Mouse (Mus musculus) neutrophil, adult 5-6 weeks (primary cell): Measurements from ENCODE around the gene Sv2c. TPM values are rescaled to one million over a fixed set of nuclear protein-coding genes. Genes with fewer than 3 reads are reported as not detected.
"Not testable (repeated sequence)": the region's sequence is repeated elsewhere in the genome, so short reads cannot be mapped to it uniquely, and the experiment has no call there.

Experiments used
- ATAC-seq: fragments of 151-379, 151-347 bp; 2 replicates; pipeline ENCODE4 v1.8.0; 2017; ENCODE audit warnings: mild to moderate bottlenecking, moderate TSS enrichment; ENCODE audit not compliant: insufficient number of reproducible peaks, poor library complexity, low FRiP score, severe bottlenecking; ENCODE audit errors: extremely low read depth
- total RNA-seq: library from RNA; stranded (forward); fragments of 200-1000 nt; gene quantifications from 2 replicates; pipeline ENCODE4 v1.2.3, GENCODE M21; 2017

Sv2c gene
- total RNA-seq, 1 experiment from 2014 or later: 0.12 TPM

DNA sequence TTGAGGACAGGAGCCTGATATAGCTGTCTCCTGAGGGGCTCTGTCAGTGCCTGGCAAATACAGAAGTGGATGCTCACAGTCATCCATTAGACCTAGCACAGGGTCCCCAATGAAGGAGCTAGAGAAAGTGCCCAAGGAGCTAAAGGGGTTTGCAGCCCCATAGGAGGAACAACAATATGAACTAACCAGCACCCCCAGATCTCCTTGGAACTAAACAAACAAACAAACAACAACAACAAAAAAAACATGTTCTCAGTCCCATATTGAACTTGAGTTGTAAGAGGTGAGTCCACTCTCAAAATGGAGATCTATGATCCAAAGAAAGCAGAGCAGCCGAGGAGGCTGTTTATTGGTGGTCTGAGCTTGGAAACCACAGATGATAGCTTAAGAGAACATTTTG, 50.6 kb downstream of the Sv2c start, which contains the start of gene Gm17190:
Gene Gm17190, plus strand, starts transcription at position 301 of the 400 bp plus-strand sequence.
- ATAC-seq: not testable (repeated sequence)

DNA sequence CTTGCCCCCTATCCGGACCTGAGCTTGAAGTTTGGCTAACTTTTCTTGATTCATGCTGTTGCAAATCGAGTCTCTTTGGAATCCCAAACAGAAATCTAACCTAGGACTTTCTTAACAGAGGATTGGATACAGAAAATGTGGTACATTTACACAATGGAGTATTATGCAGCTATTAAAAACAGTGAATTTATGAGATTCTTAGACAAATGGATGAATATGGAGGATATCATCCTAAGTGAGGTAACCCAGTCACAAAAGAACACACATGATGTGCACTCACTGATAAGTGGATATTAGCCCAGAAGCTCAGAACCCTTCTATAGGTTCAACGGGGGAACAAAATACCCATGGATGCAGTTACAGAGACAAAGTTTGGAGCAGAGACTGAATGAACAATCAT, 51.1 kb downstream of the Sv2c start, which contains the start of gene Gm20075:
Gene Gm20075, minus strand, starts transcription at position 101 of the 400 bp plus-strand sequence.
- ATAC-seq: not testable (repeated sequence)

DNA sequence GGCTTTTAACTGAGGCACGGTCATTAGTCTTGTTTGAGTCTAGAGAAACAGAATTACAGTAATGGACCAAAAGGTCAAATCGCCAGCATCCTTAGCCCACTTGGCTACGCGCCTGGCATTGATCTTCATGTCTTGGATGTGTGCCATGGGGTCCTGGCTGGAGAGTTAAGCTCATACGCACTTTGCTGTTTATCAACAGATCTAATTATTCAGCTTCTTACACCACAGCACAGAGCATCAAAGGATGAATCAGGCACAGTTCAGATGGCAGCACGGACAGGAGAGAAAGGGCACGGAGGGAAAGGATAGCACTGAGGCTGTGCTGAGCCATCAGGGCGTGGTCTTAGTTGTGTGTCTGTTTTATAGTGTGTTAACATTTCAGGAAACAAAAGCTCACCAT, 58.8 kb downstream of the Sv2c start:
- ATAC-seq: no peak

DNA sequence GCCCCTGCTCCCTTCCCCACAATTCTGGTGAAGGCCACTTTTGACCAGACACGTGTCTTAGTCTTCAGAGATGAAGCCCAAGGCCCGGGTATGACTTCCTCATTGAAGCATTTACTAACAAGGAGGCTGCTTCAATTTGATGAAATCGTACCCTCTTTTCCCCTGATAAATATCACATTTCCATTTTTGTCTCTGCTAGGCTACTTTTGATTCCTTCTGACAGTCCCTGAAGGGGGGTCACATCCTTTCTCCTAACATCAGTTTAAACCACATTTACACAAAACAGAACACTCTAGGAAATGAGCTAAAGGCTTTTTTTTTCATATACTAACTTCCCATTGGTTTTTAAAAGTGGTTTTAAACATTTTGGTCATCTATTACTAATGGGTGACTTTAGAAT, 79.6 kb downstream of the Sv2c start:
- no peak for ATAC-seq

DNA sequence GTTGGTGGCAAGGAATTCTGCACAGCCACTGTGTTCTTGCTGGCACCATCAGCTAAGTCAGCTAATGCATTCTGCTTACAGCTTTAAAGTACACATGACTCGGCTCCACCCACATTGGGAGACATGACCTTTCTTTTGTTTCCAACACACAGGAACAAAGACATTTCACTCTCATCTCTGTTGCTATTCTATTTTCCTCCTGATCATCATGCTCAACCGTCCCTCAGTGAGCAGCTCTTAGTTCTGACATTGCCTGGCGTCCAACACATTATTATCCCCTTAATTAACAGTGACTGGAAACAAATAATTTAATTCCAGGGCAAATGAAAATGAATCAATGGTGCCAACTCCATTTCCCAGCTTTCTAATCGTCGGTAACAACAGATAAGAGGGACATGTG, 87.0 kb downstream of the Sv2c start:
- no peak for ATAC-seq

GRCm38 (mm10) chr13:96040275-96041042, 91.9 kb downstream of the Sv2c start:
- no peak for ATAC-seq

DNA sequence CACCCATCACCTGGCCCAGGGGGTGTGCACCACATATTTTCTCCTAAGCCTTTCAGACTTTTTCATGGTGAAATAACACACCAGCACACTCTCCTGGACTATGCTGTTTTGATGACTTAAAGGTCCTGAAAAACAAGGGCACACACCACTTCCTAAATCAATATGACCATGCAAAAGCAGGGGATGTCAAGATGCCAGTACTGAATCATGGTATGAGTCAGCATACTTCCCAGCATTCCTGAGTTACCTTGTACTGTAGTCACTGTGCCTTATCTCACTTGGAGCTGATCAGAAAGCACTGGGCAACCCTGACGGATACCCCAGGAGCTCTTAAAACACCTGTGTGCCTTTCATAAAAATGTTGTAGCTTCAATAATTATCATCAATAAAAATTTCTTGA, 92.8 kb downstream of the Sv2c start:
- ATAC-seq: no peak

- ATAC-seq: no peak
Observed at GRCm38 (mm10) chr13:96030368-96031223, 101.8 kb downstream of the Sv2c start.

- no peak for ATAC-seq
Observed at GRCm38 (mm10) chr13:96023858-96024257, 108.5 kb downstream of the Sv2c start.

- ATAC-seq: no peak
Observed at GRCm38 (mm10) chr13:96015516-96015915, 116.9 kb downstream of the Sv2c start.

GRCm38 (mm10) chr13:96010861-96011511, 121.4 kb downstream of the Sv2c start:
- ATAC-seq: no peak

DNA sequence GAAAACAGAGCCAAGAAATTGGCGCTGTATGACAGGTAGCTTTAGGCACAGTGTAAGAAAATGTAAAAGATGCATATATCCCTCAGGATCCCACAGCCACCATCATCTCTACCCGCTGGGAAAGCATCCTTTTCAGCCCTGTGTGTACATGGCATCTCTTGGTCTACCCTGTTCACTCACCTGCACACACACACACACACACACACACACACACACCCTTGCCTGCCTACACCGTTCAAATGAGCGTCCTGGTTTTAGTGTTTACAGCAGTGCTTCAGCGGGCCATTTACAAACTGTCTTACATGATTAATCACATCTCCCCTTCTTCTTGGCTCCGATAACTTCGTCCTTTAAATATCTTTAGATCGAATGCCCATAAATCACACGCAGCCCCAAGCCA, 123.4 kb downstream of the Sv2c start:
- no peak for ATAC-seq

- no peak for ATAC-seq
Observed at GRCm38 (mm10) chr13:96008154-96008553, 124.2 kb downstream of the Sv2c start.

DNA sequence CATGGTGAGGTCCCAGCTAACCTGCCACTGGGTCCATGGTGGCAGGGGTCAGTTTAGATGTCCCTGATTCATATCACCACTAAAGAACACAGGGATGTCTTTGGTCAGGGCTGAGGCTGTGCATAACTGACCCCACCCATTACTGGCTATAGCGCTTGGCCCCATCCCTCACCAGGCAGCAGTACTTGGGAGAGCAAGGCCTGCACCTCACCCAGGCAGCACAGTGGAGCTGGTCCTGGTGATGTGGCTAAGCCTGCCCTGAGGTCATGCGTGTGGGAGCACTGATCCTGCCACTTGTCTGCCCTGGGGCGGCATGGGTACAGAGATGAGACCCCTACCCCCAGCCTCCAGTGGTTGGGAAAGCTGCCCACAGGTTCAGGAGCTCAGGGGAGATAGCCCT, 128.8 kb downstream of the Sv2c start:
- ATAC-seq: no peak; the same call in 1 of the 2 replicates

DNA sequence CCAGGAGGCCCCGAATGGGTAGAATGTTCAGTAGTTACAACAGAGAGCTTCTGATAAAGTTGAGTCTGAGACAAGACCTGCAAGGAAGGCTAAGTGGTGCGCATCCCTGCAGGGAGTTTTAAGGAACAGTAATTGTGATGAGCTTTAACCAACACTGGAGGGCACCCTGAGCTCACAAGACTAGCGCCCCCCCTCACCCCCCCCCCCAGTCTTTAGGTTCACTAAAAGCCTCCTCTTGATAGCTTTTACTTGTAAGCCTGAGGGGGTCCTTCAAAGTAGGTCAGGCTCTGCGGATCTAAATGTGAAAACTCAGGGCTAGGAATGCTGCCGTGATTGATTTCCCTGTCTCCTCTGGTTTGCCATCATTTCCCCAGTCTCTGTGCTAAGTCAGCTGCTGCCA, 129.9 kb downstream of the Sv2c start:
- no peak for ATAC-seq

GRCm38 (mm10) chr13:95999396-95999795, 133.0 kb downstream of the Sv2c start:
- ATAC-seq: no peak

DNA sequence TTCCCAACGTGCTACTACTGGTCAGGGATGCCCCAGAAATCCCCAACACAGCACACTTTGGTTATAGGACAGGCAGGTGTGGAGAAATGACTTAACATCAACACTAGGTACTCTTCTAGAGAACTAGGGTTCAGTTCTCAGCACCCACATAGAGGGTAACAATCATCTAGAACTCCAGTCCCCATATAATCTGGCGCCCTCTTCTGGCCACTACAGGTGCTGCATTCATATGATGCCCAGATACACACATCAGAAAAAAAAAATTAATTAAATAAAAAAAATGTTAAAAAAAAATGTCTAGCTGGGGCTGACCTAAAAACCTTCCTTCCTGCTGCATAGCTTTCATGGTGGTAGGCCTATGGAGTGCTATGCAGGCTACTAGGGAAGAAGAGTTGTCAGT, 135.1 kb downstream of the Sv2c start:
- ATAC-seq: no peak

- ATAC-seq: no peak
Observed at GRCm38 (mm10) chr13:95994705-95995703, 137.4 kb downstream of the Sv2c start.
